Mouse (Mus musculus): ENCODE measurements around the gene Duox2.

DNA sequence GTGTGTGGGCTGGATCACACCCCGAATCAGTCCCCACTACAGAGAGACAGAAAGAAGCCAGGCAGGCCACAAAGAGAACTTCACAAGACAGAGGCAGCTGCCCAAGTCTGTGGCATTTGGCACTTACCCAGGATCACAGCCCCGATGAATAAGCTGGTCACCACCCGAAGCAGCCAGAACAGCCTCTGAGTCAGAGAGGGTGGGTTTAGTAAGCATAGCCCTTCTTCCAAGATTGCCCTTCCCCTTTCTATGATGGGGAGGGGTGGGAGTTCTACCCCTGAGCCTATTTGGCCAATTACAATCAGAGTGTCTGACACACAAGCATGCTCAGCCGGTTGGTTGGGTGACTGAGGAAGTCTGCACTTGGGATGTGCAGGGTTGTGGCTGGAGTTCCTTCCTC is 7.9 kb upstream of the Duox2 start:
- TF ChIP-seq POLR2A (IDR thresholded peaks at IDR 0.05; ENCODE audit: extremely low read depth, insufficient read depth, low read length): no peak
- no peak for TF ChIP-seq CTCF (IDR thresholded peaks at IDR 0.05; ENCODE audit: low read depth, low read length)

Data from liver, adult 2 months (tissue).